Comparison of ENCODE assay signal across 9 mouse cellular contexts in the genomic region with DNA sequence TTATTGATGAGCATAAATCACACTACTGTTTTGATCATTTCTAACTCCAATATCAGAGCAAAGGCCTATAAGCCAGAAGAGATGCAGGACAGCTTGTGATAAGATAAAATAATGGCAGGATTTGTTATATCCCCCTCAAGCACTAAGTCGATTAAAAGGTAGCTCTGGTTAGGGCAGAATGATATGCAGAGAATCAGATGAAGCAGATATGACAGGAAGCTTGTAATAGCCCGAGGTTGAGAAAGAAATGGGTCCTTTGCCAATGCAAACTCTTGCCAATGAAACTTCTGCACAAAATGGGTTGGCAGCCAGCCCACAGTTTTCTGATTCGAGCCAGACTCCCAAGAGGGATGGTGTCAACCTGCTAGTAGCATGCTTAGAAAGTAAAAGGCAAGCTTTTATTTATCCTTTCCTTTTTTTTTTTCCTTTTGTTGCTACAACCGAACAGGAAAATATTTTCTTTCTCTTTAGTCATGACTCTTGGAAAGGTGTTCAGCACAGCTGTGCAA.
DNase-seq lines count a peak whose midpoint lies in the region; ATAC-seq and TF ChIP-seq lines count a peak whose summit lies in the region.
"Had no signal": no experiment of that assay in that cellular context is flagged by ENCODE, and none has a peak within 500 bp of the region (broad histone marks: within the 10 kb centered on the region; RNA-seq: fewer than 3 reads in every experiment).

No protein-coding gene starts in this region.

- no peaks in the 10 kb centered on the region for H3K4me1 ChIP-seq in kidney, embryonic 14.5 days (ENCODE audit: control insufficient read depth, insufficient read depth, low read length)
- no peaks in the 10 kb centered on the region for H3K4me1 ChIP-seq in midbrain, embryonic 11.5 days (ENCODE audit: control insufficient read depth, insufficient read depth, low read length)

- H3K27me3 ChIP-seq in kidney, embryonic 14.5 days (ENCODE audit: control insufficient read depth, insufficient read depth, low read length) = no peaks in the 10 kb centered on the region
- no peaks in the 10 kb centered on the region for H3K27me3 ChIP-seq in midbrain, embryonic 11.5 days (ENCODE audit: control insufficient read depth, insufficient read depth, low read length)
- H3K27me3 ChIP-seq: Patski had no signal

- WGBS in kidney, embryonic 14.5 days = 50% methylated on average over 4 of the region's 4 CpGs
- WGBS in midbrain, embryonic 11.5 days = 78% methylated on average over 4 of the region's 4 CpGs

- no peak for TF ChIP-seq POLR2A in brain, embryonic 14.5 days (IDR thresholded peaks at IDR 0.05; ENCODE audit: borderline replicate concordance, extremely low read depth, insufficient read depth, insufficient read length, poor library complexity, severe bottlenecking)

- no peaks in the 10 kb centered on the region for H3K36me3 ChIP-seq in kidney, embryonic 14.5 days (ENCODE audit: control insufficient read depth, insufficient read depth, low read length)
- no peaks in the 10 kb centered on the region for H3K36me3 ChIP-seq in midbrain, embryonic 11.5 days (ENCODE audit: control insufficient read depth, insufficient read depth, low read length)

- H3K9ac ChIP-seq in kidney, embryonic 14.5 days (ENCODE audit: low read depth, low read length) = no peak overlapping the region
- H3K9ac ChIP-seq in midbrain, embryonic 11.5 days (ENCODE audit: low read length) = no peak overlapping the region

- TF ChIP-seq CTCF in brain, embryonic 14.5 days (IDR thresholded peaks at IDR 0.05; ENCODE audit: borderline replicate concordance, extremely low read depth, insufficient read depth, insufficient read length) = no peak

- no peak overlapping the region for H3K4me2 ChIP-seq in kidney, embryonic 14.5 days (replicated peaks; ENCODE audit: low read depth, low read length)
- H3K4me2 ChIP-seq in midbrain, embryonic 11.5 days = no peak overlapping the region

- no peaks in the 10 kb centered on the region for H3K9me3 ChIP-seq in kidney, embryonic 14.5 days (ENCODE audit: control insufficient read depth, low read length)
- no peaks in the 10 kb centered on the region for H3K9me3 ChIP-seq in midbrain, embryonic 11.5 days (ENCODE audit: control insufficient read depth, low read length)

- peak; percentile 50 for DNase-seq in kidney, postnatal 10 days
- DNase-seq in brain, embryonic 14.5 days (ENCODE audit: low read depth) = peak; percentile 93
- DNase-seq in gastrocnemius, postnatal 10 days = peak; percentile 56
- DNase-seq in layer of hippocampus, postnatal 36 days = peak; percentile 52 to 65
- DNase-seq in right cerebral cortex, postnatal 14 days = peak; percentile 64
- DNase-seq in midbrain, embryonic 11.5 days (ENCODE audit: low spot score, missing footprints) = no peak

- no peak overlapping the region for H3K27ac ChIP-seq in kidney, embryonic 14.5 days (ENCODE audit: low read depth, low read length)
- H3K27ac ChIP-seq in midbrain, embryonic 11.5 days (ENCODE audit: low read depth, low read length) = no peak overlapping the region

- H3K4me3 ChIP-seq in kidney, embryonic 14.5 days (ENCODE audit: low read length) = no peak overlapping the region
- no peak overlapping the region for H3K4me3 ChIP-seq in midbrain, embryonic 11.5 days (ENCODE audit: low read depth, low read length)

- no peak for ATAC-seq in kidney, embryonic 14.5 days (ENCODE audit: low FRiP score, low TSS enrichment)
- no peak for ATAC-seq in granulocyte monocyte progenitor cell, adult 5-6 weeks (replicated peaks; ENCODE audit: poor library complexity, severe bottlenecking)
- no peak for ATAC-seq in midbrain, embryonic 11.5 days (ENCODE audit: low FRiP score)
- ATAC-seq: Patski had no signal
